Mouse (Mus musculus): ENCODE measurements around the gene Glmp. TPM values are rescaled to one million over a fixed set of nuclear protein-coding genes. Genes with fewer than 3 reads are reported as not detected.

Glmp gene
- total and polyA plus RNA-seq, 3 experiments: 42.7 to 163 (median 75.6) TPM

- dilution Hi-C loops (cut with MboI; ENCODE audit: extremely low pct_ligation_motif_present, extremely low pct_unique_long_range_greater_than_20kb, low sequenced_read_pairs): no loop called here
- H3K4me1 ChIP-seq (ENCODE audit: control insufficient read depth in 1 of 2, insufficient read depth in 2 of 2): peaks cover 16 to 34% of the 10 kb centered on the region in 2 experiments
- in situ Hi-C loops (cut with MboI; ENCODE audit: low pct_ligation_motif_present, low pct_unique_long_range_greater_than_20kb, low sequenced_read_pairs): loop anchor here (5.0 kb wide), 1 partner anchor 37 kb away; the partner anchor contains the start of genes Cct3 and Tsacc
- no peak for TF ChIP-seq ZMIZ1 (IDR thresholded peaks at IDR 0.05; ENCODE audit: low read depth, low read length)
- TF ChIP-seq HCFC1 (IDR thresholded peaks at IDR 0.05; ENCODE audit: low read depth, low read length): no peak
- TF ChIP-seq GABPA (IDR thresholded peaks at IDR 0.05; ENCODE audit: insufficient replicate concordance, low read depth, low read length): no peak
- no peak for TF ChIP-seq MAZ (IDR thresholded peaks at IDR 0.05; ENCODE audit: low read depth, low read length)
- no peak for TF ChIP-seq PAX5 (IDR thresholded peaks at IDR 0.05; ENCODE audit: low read length)
- no peak for TF ChIP-seq MAX (IDR thresholded peaks at IDR 0.05; ENCODE audit: low read length)
- TF ChIP-seq MAFK (IDR thresholded peaks at IDR 0.05; ENCODE audit: insufficient replicate concordance, low read length): no peak
- no peak for TF ChIP-seq KAT2A (IDR thresholded peaks at IDR 0.05; ENCODE audit: insufficient replicate concordance, low read length)
- no peak for TF ChIP-seq UBTF (IDR thresholded peaks at IDR 0.05; ENCODE audit: low read depth, low read length)
- TF ChIP-seq MYC (IDR thresholded peaks at IDR 0.05; ENCODE audit: low read depth, low read length): no peak
- no peak for TF ChIP-seq NELFE (IDR thresholded peaks at IDR 0.05; ENCODE audit: low read depth, low read length)
- TF ChIP-seq MXI1 (IDR thresholded peaks at IDR 0.05; ENCODE audit: low read depth, low read length): no peak
- no peak for TF ChIP-seq CHD2 (IDR thresholded peaks at IDR 0.05; ENCODE audit: low read length)
- no peak for TF ChIP-seq MEF2A (IDR thresholded peaks at IDR 0.05; ENCODE audit: borderline replicate concordance, low read depth, low read length)
- no peak for TF ChIP-seq JUND (conservative IDR thresholded peaks at IDR 0.05; ENCODE audit: low read depth, low read length)
- TF ChIP-seq TBP (conservative IDR thresholded peaks at IDR 0.05; ENCODE audit: low read depth, low read length): no peak
- no peak for TF ChIP-seq ELF1 (IDR thresholded peaks at IDR 0.05; ENCODE audit: low read depth, low read length)
- TF ChIP-seq CTCF (conservative IDR thresholded peaks at IDR 0.05 in 1 of 2, IDR thresholded peaks at IDR 0.05 in 1 of 2; ENCODE audit: low read depth in 2 of 2, low read length in 2 of 2): no peak
- no peak for TF ChIP-seq IRF4 (IDR thresholded peaks at IDR 0.05; ENCODE audit: low read depth, low read length)
- no peak for TF ChIP-seq ETS1 (conservative IDR thresholded peaks at IDR 0.05; ENCODE audit: low read depth, low read length)
- peaks cover 13 to 39% of the 10 kb centered on the region in 2 experiments for H3K36me3 ChIP-seq (replicated peaks in 1 of 2; ENCODE audit: control insufficient read depth in 1 of 2, insufficient read depth in 1 of 2, low read length in 1 of 2)
- peaks cover 29% of the 10 kb centered on the region for H3K79me2 ChIP-seq (replicated peaks; ENCODE audit: control insufficient read depth, extremely low read depth, insufficient read depth, poor library complexity, severe bottlenecking)
- no peaks in the 10 kb centered on the region for H3K27me3 ChIP-seq (replicated peaks)
- H3K9ac ChIP-seq (ENCODE audit: insufficient read depth, low read depth): no peak overlapping the region
- H3K9me3 ChIP-seq (replicated peaks; ENCODE audit: low read length): no peaks in the 10 kb centered on the region
- peak overlapping the region; percentile 10; the same call in 1 of the 2 replicates for H3K27ac ChIP-seq (ENCODE audit: insufficient read depth, low read depth)
- peak overlapping the region; percentile 47; the same call in 1 of the 2 replicates for H3K4me2 ChIP-seq (ENCODE audit: insufficient read depth, low read depth, poor library complexity, severe bottlenecking)
- peak overlapping the region in 1 of 3 experiments; percentile 10 for H3K4me3 ChIP-seq (replicated peaks in 1 of 3; ENCODE audit: low read depth in 2 of 3, low read length in 2 of 3, poor library complexity in 1 of 3)
- DNase-seq (ENCODE audit: extremely low read depth): no peak
Observed at GRCm38 (mm10) chr3:88334029-88334658, 9.3 kb downstream of the Glmp start.
